Mouse (Mus musculus) bone marrow, adult 2 months (tissue): Measurements from ENCODE around the gene Ppfia4.

Experiments used
- CTCF ChIP-seq: fragments of 200-500 bp; IDR thresholded peaks from 2 replicates; pipeline ENCODE4 v1.5.1; 2011; ENCODE audit warnings: low read length, control low read depth; ENCODE audit not compliant: control insufficient read depth, insufficient read depth
- POLR2A ChIP-seq: fragments of 200-500 bp; IDR thresholded peaks from 2 replicates; pipeline ENCODE4 v1.6.1; 2011; ENCODE audit warnings: low read depth, mild to moderate bottlenecking, control low read depth, low read length, borderline replicate concordance; ENCODE audit not compliant: control insufficient read depth

GRCm38 (mm10) chr1:134341641-134342277, 9.0 kb upstream of the Ppfia4 start:
- TF ChIP-seq CTCF, result no peak
- TF ChIP-seq POLR2A, result no peak
